Mouse (Mus musculus) megakaryocyte progenitor cell, adult 5-6 weeks (primary cell): ENCODE measurements around the gene Tnip2. TPM values are rescaled to one million over a fixed set of nuclear protein-coding genes. Genes with fewer than 3 reads are reported as not detected.

Source experiments
- ATAC-seq: replicated peaks from 2 replicates; pipeline ENCODE4 v1.8.0; 2016; ENCODE audit warnings: mild to moderate bottlenecking, moderate TSS enrichment, inconsistent platforms; ENCODE audit not compliant: poor library complexity
- total RNA-seq, 2 experiments: library from RNA; stranded (forward) in 1 of 2; stranded (reverse) in 1 of 2; fragments of 157-497, 149-512 nt in 1 of 2; fragments of 200-1000 nt in 1 of 2; gene quantifications; 2 replicates each; pipeline versions ENCODE4 v1.2.3 to v1.2.4; 2015 to 2017

The Tnip2 gene
- total RNA-seq, 2 experiments from 2014 or later, result 9.5 to 17.6 TPM

DNA sequence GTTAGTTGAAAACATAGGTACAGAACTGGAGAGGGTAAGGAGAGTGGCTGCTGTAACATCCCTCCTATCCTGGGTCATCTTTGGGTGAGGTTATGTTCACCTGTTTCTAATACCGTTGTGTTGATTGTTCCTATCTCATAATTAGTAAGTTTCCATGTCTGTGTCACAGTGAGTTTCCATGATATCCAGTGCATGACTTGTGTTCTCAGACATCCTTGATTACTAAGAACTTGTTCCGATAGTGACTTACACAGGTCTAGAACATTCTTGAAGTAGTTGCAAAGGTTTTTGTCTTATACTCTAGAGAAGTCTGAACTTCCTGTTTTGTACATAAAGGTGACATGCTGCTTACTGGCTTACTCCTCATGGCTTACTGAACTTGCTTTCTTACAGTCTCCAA is 47.1 kb downstream of the Tnip2 start:
- ATAC-seq, result no peak

DNA sequence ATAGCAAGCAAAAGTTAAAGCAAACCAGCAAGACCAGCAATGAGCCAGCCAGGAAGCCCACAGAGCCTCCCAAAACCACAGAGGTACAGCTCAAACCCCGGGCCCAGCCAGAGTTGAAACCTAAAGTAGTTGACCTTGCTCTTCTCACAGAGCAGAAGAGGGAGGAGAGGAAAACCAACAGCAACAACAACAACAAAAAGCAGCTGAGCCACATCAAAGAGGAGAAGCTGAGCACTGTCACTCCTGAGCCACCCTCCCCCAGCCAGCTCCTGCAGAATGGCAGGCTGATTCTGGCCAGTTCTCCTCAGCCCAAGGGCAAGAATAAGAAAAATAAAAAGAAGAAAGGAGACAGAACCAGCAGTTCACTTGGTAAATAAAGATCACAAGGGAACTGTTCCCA is 47.7 kb downstream of the Tnip2 start:
- ATAC-seq, result no peak

DNA sequence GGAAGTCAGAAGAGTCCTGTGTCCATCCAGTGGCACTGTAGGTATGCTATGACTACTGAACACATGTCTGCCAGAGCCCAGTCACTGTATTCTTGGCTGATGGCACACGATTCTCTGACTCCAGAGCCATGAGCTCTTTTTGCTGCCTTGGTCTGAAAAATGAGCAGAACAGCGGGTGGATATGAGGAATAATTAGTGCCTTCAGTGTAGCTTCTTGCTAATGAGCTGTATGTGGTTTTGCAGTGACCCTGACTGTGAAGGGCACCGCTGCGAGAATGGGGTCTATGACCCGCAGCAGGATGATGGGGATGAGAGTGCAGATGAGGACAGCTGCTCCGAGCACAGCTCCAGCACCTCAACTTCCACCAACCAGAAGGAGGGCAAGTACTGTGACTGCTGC is 52.0 kb downstream of the Tnip2 start:
- ATAC-seq, result no peak

DNA sequence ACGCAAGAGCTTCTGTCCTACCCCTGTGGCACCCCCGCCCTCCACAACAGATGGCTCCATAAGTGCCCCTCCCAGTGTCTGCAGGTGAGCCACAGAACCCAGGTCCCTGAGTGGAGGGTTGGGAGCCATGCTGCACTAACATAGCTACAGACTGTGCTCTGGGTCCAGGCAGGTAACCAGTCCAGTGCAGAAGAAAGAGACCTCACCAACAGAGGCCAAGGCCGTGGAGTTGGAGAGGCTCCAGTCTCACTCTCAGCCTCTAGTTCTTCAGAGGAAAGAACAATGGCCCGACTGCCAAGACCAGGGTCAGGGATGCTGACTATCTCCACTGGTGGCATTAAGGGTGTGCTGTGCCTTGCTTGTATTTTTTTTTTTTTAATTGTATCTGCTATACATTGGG is 52.5 kb downstream of the Tnip2 start:
- no peak for ATAC-seq

DNA sequence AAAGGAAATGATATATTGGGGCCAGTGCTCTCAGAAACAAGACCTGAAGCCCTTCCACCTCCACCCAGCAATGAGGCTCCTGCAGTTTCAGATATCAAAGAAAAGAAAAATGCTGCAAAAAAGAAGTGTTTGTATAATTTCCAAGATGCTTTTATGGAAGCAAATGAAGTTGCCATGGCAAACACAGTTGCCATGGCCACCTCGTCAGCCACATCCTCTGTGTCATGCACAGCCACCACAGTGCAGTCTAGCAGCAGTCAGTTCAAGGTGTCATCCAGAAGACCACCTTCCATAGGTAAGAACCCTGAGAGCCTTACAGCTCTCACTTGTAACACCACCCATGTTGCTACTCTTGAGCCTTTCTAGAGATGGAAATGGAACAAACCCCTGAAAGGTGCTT is 54.8 kb downstream of the Tnip2 start:
- no peak for ATAC-seq

DNA sequence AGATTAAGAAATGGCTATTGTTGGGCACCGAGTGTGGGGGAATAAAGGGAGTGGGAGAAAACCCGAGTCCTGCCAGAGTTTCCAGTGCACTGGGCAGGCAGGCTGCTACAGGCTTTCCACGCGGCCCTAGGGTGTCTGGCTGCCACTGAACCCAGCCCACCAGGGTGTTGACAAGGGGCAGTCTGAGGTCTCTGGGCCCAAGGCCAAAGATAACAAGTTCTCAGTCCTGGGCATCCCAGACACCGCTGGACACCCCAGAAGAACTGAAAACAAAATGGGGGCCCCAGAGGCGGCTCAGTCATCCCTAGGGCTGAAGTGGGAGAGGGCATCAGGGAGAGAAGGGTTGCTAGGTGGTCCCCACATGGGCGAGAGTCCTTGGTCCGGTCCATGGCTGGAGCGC is 67.6 kb downstream of the Tnip2 start:
- ATAC-seq, result no peak

Other genes starting within 250 kb of the Tnip2 start
- gene Zfyve28, start 225.5 kb downstream of the Tnip2 start, total RNA-seq (2015), result 0.25 and 0.46 TPM in 2 replicates
- gene Zfyve28, start 225.5 kb downstream of the Tnip2 start, total RNA-seq (2017), result 0.04 and 0.10 TPM in 2 replicates
- not detected in 2 replicates for gene Cfap99, start 225.4 kb downstream of the Tnip2 start, total RNA-seq (2015)
- gene Cfap99, start 225.4 kb downstream of the Tnip2 start, total RNA-seq (2017), result not detected in 2 replicates
- gene Rnf4, start 177.7 kb downstream of the Tnip2 start, total RNA-seq (2015), result 143 and 145 TPM in 2 replicates
- gene Rnf4, start 177.7 kb downstream of the Tnip2 start, total RNA-seq (2017), result 107 and 120 TPM in 2 replicates
- gene Fam193a, start 144.1 kb downstream of the Tnip2 start, total RNA-seq (2015), result 27.1 and 38.6 TPM in 2 replicates
- gene Fam193a, start 144.1 kb downstream of the Tnip2 start, total RNA-seq (2017), result 30.8 and 48.2 TPM in 2 replicates
- gene Sh3bp2, start 11.8 kb upstream of the Tnip2 start, total RNA-seq (2015), result 8.6 and 10.0 TPM in 2 replicates
- gene Sh3bp2, start 11.8 kb upstream of the Tnip2 start, total RNA-seq (2017), result 21.0 and 23.0 TPM in 2 replicates
- gene Add1, start 59.7 kb upstream of the Tnip2 start, total RNA-seq (2015), result 65.1 and 71.0 TPM in 2 replicates
- 83.9 and 97.8 TPM in 2 replicates for gene Add1, start 59.7 kb upstream of the Tnip2 start, total RNA-seq (2017)
- gene Mfsd10, start 123.2 kb upstream of the Tnip2 start, total RNA-seq (2015), result 195 and 211 TPM in 2 replicates
- 116 and 143 TPM in 2 replicates for gene Mfsd10, start 123.2 kb upstream of the Tnip2 start, total RNA-seq (2017)
- gene Nop14, start 146.2 kb upstream of the Tnip2 start, total RNA-seq (2015), result 31.0 and 32.9 TPM in 2 replicates
- gene Nop14, start 146.2 kb upstream of the Tnip2 start, total RNA-seq (2017), result 47.3 and 70.3 TPM in 2 replicates
- 1.1 and 1.2 TPM in 2 replicates for gene Grk4, start 146.4 kb upstream of the Tnip2 start, total RNA-seq (2015)
- gene Grk4, start 146.4 kb upstream of the Tnip2 start, total RNA-seq (2017), result 0.41 and 1.1 TPM in 2 replicates
- gene Htt, start 247.7 kb upstream of the Tnip2 start, total RNA-seq (2015), result 19.0 and 27.3 TPM in 2 replicates
- 19.6 and 24.4 TPM in 2 replicates for gene Htt, start 247.7 kb upstream of the Tnip2 start, total RNA-seq (2017)